Mouse (Mus musculus) thymus, adult 18-20 months (tissue): Measurements from ENCODE around the gene Dmap1.

Experiments used
- DNase-seq, 2 experiments: peaks; one replicate each; pipeline ENCODE4 v3.0.0; 2022; ENCODE audit warnings: mixed read lengths in 2 of 2

The Dmap1 gene

GRCm38 (mm10) chr4:117655500-117655863 lies 26.6 kb downstream of the Dmap1 start:
- no peak for DNase-seq

DNA sequence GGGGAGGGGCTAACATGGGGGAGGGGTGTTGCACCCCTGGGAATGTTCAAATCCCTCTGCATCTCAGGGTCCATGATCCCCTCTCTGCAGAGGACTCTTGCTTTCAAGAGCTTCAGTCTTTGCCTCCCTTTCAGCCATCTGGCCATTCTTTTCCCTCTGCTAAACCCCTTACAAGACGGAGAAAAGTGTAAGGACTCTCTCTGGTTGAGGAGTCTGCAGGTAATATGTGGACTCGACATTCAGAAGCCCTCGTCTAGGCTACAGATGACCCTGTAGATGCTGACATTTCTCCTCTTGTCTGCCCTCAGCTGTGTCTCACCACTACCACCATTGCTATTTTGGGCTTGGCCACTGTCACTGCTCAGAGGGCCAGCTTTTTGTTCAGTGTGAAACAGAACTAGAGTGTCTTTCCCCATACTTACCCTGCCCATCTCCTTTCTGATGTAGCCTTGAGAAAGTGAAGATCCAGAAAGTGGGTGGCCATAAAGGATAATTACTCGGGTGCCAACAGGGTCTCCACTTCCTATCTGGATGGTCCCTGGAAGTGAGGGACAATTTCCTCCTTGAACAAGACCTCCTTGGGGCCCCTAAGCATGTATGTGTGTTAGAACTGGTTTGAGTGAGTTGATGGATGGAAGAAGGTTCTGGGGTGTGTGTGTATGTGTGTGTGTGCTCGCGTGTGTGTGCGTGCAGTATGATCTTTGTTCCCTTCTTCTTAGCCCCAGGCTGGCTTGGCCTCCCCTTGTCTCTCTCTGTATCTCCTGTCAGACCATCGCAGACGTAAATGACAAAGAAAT lies 27.2 kb downstream of the Dmap1 start:
- no peak for DNase-seq

GRCm38 (mm10) chr4:117654016-117654702 lies 27.9 kb downstream of the Dmap1 start:
- DNase-seq, result no peak

DNA sequence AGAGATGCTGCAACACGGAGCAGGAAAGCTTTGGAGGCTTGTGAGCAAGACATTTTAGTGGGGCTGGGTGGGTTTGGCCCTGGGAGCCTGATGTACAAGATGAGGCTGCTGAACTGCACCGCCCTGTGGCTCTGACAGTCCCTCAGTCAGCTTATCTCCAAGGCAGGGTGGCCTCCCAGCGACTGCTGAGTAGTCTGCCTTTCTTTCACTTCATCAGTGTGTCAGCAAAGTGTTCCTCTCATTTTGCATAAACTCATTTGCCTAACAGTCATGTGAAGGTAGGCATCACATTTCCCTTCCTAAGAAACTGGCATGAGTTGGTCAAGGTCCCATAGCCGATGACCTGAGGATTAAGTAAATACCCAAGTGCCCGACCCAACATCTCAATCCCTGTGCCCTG lies 29.3 kb downstream of the Dmap1 start:
- no peak for DNase-seq

- no peak for DNase-seq
Observed at GRCm38 (mm10) chr4:117651626-117652101, 30.4 kb downstream of the Dmap1 start.

- no peak for DNase-seq
Observed at GRCm38 (mm10) chr4:117646926-117647755, 34.9 kb downstream of the Dmap1 start.

- no peak for DNase-seq
Observed at GRCm38 (mm10) chr4:117646496-117646895, 35.6 kb downstream of the Dmap1 start.

DNA sequence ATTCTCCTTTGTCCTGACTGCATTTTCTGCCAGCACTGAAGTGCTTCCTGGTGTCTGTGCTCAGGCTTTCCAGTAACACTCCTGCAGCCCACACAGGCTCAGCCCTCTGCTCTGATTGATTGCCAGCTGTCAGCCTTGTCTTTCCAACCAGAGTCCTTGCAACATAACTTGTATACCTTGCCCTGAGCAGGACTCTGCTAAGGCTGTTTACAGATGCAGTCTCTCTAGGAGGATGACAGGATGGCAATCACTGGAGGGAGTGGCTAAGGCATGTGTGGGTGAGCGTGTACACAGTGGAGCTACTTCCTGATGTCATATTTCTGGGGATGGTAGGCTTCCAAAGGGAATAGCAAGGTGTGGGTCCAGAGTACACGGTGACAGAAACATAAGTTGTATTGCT lies 36.2 kb downstream of the Dmap1 start:
- DNase-seq, result no peak

- no peak for DNase-seq
Observed at GRCm38 (mm10) chr4:117645031-117645435, 37.0 kb downstream of the Dmap1 start.

- DNase-seq, result no peak
Observed at GRCm38 (mm10) chr4:117641804-117642203, 40.3 kb downstream of the Dmap1 start.

DNA sequence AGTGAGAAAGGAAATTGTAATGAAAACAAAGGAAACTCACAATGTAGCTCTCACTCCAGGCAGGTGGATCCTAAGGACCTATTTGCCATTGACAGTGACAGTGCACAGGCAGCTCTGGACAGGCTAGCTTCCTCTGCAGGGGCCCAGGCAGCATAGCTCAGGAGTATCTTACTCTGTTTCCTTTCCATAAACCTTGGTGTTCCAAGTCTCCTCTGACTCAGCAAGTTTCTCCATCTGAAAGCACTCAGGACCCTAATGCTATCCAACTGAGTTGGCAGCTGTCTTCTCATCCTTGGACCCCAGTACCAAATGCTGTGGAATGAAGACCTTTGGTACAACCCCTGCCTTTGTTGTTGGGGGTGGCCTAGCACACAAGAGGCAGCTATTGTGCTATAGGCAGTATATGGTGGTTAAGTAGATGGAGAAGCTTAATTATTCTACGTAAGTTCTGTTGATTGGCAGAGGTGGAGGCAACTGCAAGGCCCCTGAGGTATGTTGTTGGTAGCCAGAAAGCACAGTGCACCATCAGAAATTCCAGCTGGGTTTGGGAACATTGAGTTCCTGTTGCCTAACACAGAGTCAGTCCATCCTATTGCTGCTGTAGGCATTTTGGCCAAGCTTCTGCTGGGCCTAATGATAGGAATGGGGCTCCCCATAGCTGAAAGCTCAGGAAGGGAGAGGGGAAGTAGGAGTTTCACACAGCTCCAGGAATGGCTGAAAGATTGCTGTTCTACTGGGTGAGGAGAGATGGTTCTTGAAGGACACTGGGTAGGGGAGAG lies 41.0 kb downstream of the Dmap1 start:
- DNase-seq, result no peak

- no peak for DNase-seq
Observed at GRCm38 (mm10) chr4:117636891-117637613, 45.0 kb downstream of the Dmap1 start.

- no peak for DNase-seq
Observed at GRCm38 (mm10) chr4:117636152-117636551, 45.9 kb downstream of the Dmap1 start.

DNA sequence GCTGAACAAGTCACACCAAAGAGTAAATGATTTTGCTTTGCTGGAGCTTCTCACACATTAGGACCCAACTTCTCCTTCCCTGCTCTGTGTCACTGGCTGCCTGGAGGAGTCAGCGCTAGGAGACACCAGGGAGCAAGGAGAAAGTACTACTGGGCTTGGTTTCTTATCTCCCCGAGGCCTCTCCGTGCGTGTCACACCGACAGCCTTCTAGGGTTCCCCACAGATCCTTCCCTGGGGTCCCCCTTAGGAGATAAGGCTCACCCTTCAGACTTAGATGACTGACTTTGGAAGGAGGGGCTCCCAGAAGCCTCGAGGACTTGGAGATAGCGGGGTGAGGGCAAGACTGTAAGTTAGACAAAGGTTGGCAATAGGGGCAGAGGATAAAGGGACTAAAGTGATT lies 47.4 kb downstream of the Dmap1 start:
- DNase-seq, result no peak

DNA sequence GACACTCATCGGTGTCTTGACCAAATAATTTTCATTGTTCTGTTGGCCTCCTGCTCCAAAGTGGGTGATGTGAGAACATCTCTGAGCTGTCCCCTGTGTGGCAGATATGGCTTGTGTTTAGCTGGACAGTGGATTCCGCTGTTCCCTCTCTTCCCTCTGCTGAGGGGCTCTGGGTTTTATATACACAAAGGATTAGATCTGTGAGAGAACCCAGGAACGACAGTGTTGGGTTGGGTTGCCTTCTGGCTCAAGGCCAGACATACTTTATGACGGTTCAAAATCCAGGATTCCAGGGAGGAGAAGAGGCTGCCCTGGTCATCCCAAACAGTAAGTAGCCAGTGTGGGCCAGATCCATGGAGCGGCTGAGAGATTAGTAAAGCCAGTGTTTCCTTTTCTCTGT lies 48.5 kb downstream of the Dmap1 start:
- no peak for DNase-seq

DNA sequence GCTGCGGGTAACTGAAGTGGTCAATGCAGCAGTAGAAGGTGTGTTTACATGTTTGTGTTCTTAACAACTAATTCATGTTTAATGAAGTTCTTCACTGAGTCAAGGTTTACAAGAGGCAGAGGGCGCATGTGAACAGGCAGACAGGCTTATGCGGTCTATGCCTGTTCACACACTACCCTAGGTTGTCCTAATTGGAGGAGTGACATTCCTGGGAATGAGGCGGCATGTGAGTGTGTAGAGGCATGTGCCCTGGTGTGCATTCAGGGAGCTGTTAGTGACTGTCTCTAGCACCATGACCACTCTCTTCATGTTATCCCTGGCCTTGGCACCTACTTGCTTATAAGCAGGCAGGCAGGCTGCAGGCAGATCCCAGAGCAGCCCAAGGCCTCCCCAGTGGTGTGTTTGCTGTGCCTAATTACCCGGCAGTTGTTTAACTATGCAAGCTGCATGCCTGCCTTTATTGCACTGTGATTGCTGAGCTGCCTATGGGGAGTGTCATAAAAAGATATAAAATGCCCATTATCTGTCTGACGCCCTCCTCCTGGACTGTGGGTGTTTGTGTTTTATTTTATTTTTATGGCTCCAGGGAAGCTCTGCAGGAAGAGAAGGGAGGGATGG lies 51.9 kb downstream of the Dmap1 start:
- DNase-seq, result no peak

DNA sequence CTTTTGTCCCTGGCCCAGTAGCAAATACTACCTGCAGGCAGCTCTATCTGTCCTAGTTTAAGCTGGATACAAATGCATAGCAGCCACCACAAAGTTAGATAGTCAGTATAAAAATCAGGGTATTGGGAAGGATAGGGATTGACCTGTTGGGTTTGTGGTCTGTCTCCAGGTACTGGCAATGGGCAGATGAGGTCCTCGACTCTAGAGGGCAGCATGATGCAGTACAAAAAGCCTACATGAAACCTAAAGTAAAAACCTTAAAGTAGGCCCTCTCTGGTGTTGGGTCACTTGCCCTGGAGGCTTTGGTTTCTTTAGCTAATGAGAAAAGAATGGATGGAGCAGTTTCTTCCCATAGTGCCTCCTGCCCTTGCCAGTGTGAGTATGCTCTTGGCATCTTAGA lies 53.6 kb downstream of the Dmap1 start:
- no peak for DNase-seq
